Mouse (Mus musculus) CH12.LX (cell line): ENCODE measurements around the gene Meiob. TPM values are rescaled to one million over a fixed set of nuclear protein-coding genes. Genes with fewer than 3 reads are reported as not detected.

ENCODE experiments used
- DNase-seq: peaks from one replicate; pipeline ENCODE4 v3.0.0-alpha.2; 2013; ENCODE audit errors: extremely low read depth
- H3K27ac ChIP-seq: 2 replicates; pipeline ENCODE4 v1.5.1; 2012; ENCODE audit warnings: low read depth, mild to moderate bottlenecking, control low read depth, moderate library complexity; ENCODE audit not compliant: insufficient read depth
- H3K27me3 ChIP-seq: replicated peaks from 2 replicates; pipeline ENCODE3; 2012; ENCODE audit warnings: inconsistent platforms
- H3K36me3 ChIP-seq, 2 experiments: replicated peaks in 1 of 2; 2 replicates each; pipeline versions ENCODE3 to v1.6.1; 2012; ENCODE audit warnings: inconsistent platforms in 1 of 2, low read length in 1 of 2, mild to moderate bottlenecking in 1 of 2, mixed read lengths in 1 of 2, moderate library complexity in 1 of 2; ENCODE audit not compliant: control insufficient read depth in 1 of 2, insufficient read depth in 1 of 2
- H3K4me1 ChIP-seq, 2 experiments: 2 replicates each; pipeline ENCODE4 v1.6.1; 2012; ENCODE audit warnings: inconsistent platforms in 1 of 2, moderate library complexity in 1 of 2; ENCODE audit not compliant: insufficient read depth in 2 of 2, control insufficient read depth in 1 of 2
- H3K4me2 ChIP-seq: 2 replicates; pipeline ENCODE4 v1.6.1; 2012; ENCODE audit warnings: low read depth, mild to moderate bottlenecking, control low read depth; ENCODE audit not compliant: poor library complexity, insufficient read depth, severe bottlenecking
- H3K4me3 ChIP-seq, 3 experiments: fragments of 150-350 bp in 1 of 3; sonication (generic) in 1 of 3; replicated peaks in 1 of 3; 2 replicates each; pipeline versions ENCODE3 to v1.5.1; 2011 to 2012; ENCODE audit warnings: low read depth in 2 of 3, low read length in 2 of 3, mild to moderate bottlenecking in 2 of 3, moderate library complexity in 2 of 3, control low read depth in 1 of 3, improper control_type of control experiment in 1 of 3, inconsistent platforms in 1 of 3, mixed read lengths in 1 of 3; ENCODE audit not compliant: poor library complexity in 1 of 3
- H3K79me2 ChIP-seq: replicated peaks from 2 replicates; pipeline ENCODE4 v1.6.1; 2012; ENCODE audit warnings: mild to moderate bottlenecking, moderate library complexity; ENCODE audit not compliant: control insufficient read depth, poor library complexity, insufficient read depth, severe bottlenecking; ENCODE audit errors: extremely low read depth
- H3K9ac ChIP-seq: 2 replicates; pipeline ENCODE4 v1.6.1; 2012; ENCODE audit warnings: low read depth, mild to moderate bottlenecking, control low read depth, moderate library complexity; ENCODE audit not compliant: insufficient read depth
- H3K9me3 ChIP-seq: replicated peaks from 2 replicates; pipeline ENCODE3; 2012; ENCODE audit warnings: low read length, inconsistent platforms, mixed read lengths
- BHLHE40 ChIP-seq: IDR thresholded peaks from 2 replicates; pipeline ENCODE4 v1.6.1; 2011; ENCODE audit warnings: mild to moderate bottlenecking, low read depth, low read length, improper control_type of control experiment
- CHD1 ChIP-seq: IDR thresholded peaks from 2 replicates; pipeline ENCODE4 v1.6.1; 2012; ENCODE audit warnings: low read depth, low read length, improper control_type of control experiment, inconsistent platforms
- CHD2 ChIP-seq: IDR thresholded peaks from 2 replicates; pipeline ENCODE4 v1.6.1; 2011; ENCODE audit warnings: low read length, improper control_type of control experiment
- CTCF ChIP-seq, 2 experiments: IDR thresholded peaks in 1 of 2; conservative IDR thresholded peaks in 1 of 2; 2 replicates each; pipeline ENCODE4 v1.5.1; 2011 to 2012; ENCODE audit warnings: low read depth in 2 of 2, low read length in 2 of 2, improper control_type of control experiment in 1 of 2, inconsistent platforms in 1 of 2, mild to moderate bottlenecking in 1 of 2, moderate library complexity in 1 of 2
- ELF1 ChIP-seq: IDR thresholded peaks from 2 replicates; pipeline ENCODE4 v1.6.1; 2014; ENCODE audit warnings: low read depth, mild to moderate bottlenecking, inconsistent platforms, low read length, improper control_type of control experiment
- ETS1 ChIP-seq: conservative IDR thresholded peaks from 2 replicates; pipeline ENCODE4 v1.6.1; 2012; ENCODE audit warnings: low read depth, mild to moderate bottlenecking, inconsistent platforms, low read length, improper control_type of control experiment, moderate library complexity
- JUN ChIP-seq: IDR thresholded peaks from 2 replicates; pipeline ENCODE4 v1.6.1; 2011; ENCODE audit warnings: low read depth, mild to moderate bottlenecking, low read length, improper control_type of control experiment, moderate library complexity; ENCODE audit not compliant: insufficient read depth
- JUND ChIP-seq: conservative IDR thresholded peaks from 2 replicates; pipeline ENCODE4 v1.6.1; 2011; ENCODE audit warnings: low read depth, low read length, improper control_type of control experiment
- MAX ChIP-seq: IDR thresholded peaks from 2 replicates; pipeline ENCODE4 v1.6.1; 2011; ENCODE audit warnings: low read length, improper control_type of control experiment
- MAZ ChIP-seq: IDR thresholded peaks from 2 replicates; pipeline ENCODE4 v1.6.1; 2012; ENCODE audit warnings: low read depth, mild to moderate bottlenecking, inconsistent platforms, low read length, improper control_type of control experiment, moderate library complexity
- MEF2A ChIP-seq: IDR thresholded peaks from 2 replicates; pipeline ENCODE4 v1.6.1; 2014; ENCODE audit warnings: low read depth, mild to moderate bottlenecking, inconsistent platforms, low read length, improper control_type of control experiment, borderline replicate concordance
- PAX5 ChIP-seq: IDR thresholded peaks from 2 replicates; pipeline ENCODE4 v1.6.1; 2012; ENCODE audit warnings: low read length, inconsistent platforms, mixed read lengths
- POLR2A ChIP-seq: IDR thresholded peaks from 2 replicates; pipeline ENCODE4 v1.6.1; 2011; ENCODE audit warnings: low read depth, mild to moderate bottlenecking, improper control_type of control experiment, low read length
- POLR2AphosphoS2 ChIP-seq: IDR thresholded peaks from 2 replicates; pipeline ENCODE4 v1.6.1; 2011; ENCODE audit warnings: low read depth, low read length, improper control_type of control experiment
- RAD21 ChIP-seq: IDR thresholded peaks from 2 replicates; pipeline ENCODE4 v1.6.1; 2011; ENCODE audit warnings: low read depth, mild to moderate bottlenecking, low read length, improper control_type of control experiment, moderate library complexity
- SMC3 ChIP-seq: IDR thresholded peaks from 2 replicates; pipeline ENCODE4 v1.6.1; 2011; ENCODE audit warnings: low read depth, low read length, improper control_type of control experiment
- TBP ChIP-seq: conservative IDR thresholded peaks from 2 replicates; pipeline ENCODE4 v1.6.1; 2011; ENCODE audit warnings: low read depth, low read length, improper control_type of control experiment
- TCF12 ChIP-seq: IDR thresholded peaks from 2 replicates; pipeline ENCODE4 v1.6.1; 2014; ENCODE audit warnings: low read depth, mild to moderate bottlenecking, inconsistent platforms, low read length, improper control_type of control experiment
- USF1 ChIP-seq: IDR thresholded peaks from 2 replicates; pipeline ENCODE4 v1.6.1; 2014; ENCODE audit warnings: low read depth, mild to moderate bottlenecking, inconsistent platforms, low read length, improper control_type of control experiment
- USF2 ChIP-seq: conservative IDR thresholded peaks from 2 replicates; pipeline ENCODE4 v1.6.1; 2011; ENCODE audit warnings: low read depth, low read length, improper control_type of control experiment
- ZC3H11A ChIP-seq: IDR thresholded peaks from 2 replicates; pipeline ENCODE4 v1.6.1; 2012; ENCODE audit warnings: low read depth, mild to moderate bottlenecking, inconsistent platforms, low read length, improper control_type of control experiment
- ZKSCAN1 ChIP-seq: IDR thresholded peaks from 2 replicates; pipeline ENCODE4 v1.6.1; 2012; ENCODE audit warnings: low read depth, inconsistent platforms, low read length, improper control_type of control experiment, borderline replicate concordance
- ZMIZ1 ChIP-seq: IDR thresholded peaks from 2 replicates; pipeline ENCODE4 v1.6.1; 2012; ENCODE audit warnings: low read depth, mild to moderate bottlenecking, inconsistent platforms, low read length, improper control_type of control experiment
- dilution Hi-C: fragments of 300-500 bp; cut with MboI; formaldehyde crosslinking; loops from 2 replicates; pipeline ENCODE4 v1.14.3; 2020; ENCODE audit warnings: low sequenced_read_pairs; ENCODE audit not compliant: extremely low pct_unique_long_range_greater_than_20kb, extremely low pct_ligation_motif_present
- in situ Hi-C: fragments of 300-500 bp; cut with MboI; formaldehyde crosslinking; loops from 3 replicates; pipeline ENCODE4 v1.14.3; 2019; ENCODE audit warnings: low sequenced_read_pairs, low pct_ligation_motif_present, low pct_unique_long_range_greater_than_20kb, mixed read lengths
- polyA plus RNA-seq: library from polyadenylated mRNA; unstranded; fragments of >175 nt; gene quantifications from 2 replicates; pipeline ENCODE4 v1.2.1, GENCODE M21; 2012; ENCODE audit warnings: low read depth; ENCODE audit not compliant: insufficient read length
- total RNA-seq, 2 experiments: library from RNA; depleted of rRNA; stranded (reverse); fragments of 300-350 nt in 1 of 2; fragments of >200 nt in 1 of 2; gene quantifications; 2 replicates each; pipeline ENCODE4 v1.2.3; 2012 to 2014

Meiob gene
- total and polyA plus RNA-seq, 3 experiments, result 0.23 to 0.40 (median 0.30) TPM

DNA sequence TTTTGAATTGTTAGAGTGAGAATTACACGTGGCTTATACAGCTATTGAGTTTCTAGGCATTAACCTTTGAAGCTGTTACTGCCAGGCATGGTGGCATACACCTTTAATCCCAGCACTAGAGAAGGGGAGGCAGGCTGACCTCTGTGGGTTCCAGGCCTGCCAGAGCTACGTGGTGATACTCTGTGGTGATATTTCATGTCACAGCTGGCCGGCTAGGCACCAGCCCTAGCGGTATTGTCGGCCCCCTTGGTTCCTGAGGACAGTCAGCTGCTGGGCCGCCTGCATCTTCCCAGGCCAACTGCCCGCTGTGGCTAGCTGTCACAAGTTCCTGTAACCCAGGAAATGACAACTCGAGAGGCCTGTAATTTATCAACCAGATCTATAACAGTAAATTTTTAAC is 11.9 kb upstream of the Meiob start:
- Histone ChIP-seq H3K79me2 (no peaks in the 10 kb centered on the region), H3K27ac (no peak overlapping the region), H3K9ac (no peak overlapping the region), H3K9me3 (no peaks in the 10 kb centered on the region), H3K4me1 (peaks cover 3% of the 10 kb centered on the region in 2 experiments; a peak in 1 of 4 replicates), H3K4me2 (no peak overlapping the region), H3K4me3 (no peak overlapping the region), H3K27me3 (peaks cover 21% of the 10 kb centered on the region), H3K36me3 (no peaks in the 10 kb centered on the region)
- no peak for TF ChIP-seq SMC3
- TF ChIP-seq MAX, result no peak
- no peak for TF ChIP-seq ZKSCAN1
- no peak for TF ChIP-seq CTCF (conservative IDR thresholded peaks at IDR 0.05 in 1 of 2, IDR thresholded peaks at IDR 0.05 in 1 of 2; ENCODE audit: low read depth in 2 of 2, low read length in 2 of 2)
- no peak for TF ChIP-seq TCF12
- in situ Hi-C loops, result no loop called here
- no peak for DNase-seq
- dilution Hi-C loops, result no loop called here

DNA sequence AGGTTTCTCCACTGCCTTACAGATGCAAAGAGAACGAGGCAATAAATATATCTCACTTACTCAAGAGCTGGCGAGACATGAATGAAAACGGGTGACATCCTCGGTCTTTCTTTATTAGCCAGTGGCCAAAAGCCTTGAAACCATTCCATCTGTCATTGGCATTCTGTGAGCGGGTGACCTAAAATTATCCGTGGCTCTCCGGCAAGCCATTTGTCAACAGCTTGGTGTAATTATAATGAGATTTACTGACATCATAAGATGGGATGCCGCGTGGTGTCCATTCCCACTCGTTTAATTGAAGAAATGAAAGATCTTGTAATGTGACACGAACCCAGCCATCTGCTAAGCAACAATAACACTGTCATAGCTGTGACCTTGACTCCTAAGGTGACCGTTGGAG is 9.3 kb upstream of the Meiob start:
- peaks cover 4% of the 10 kb centered on the region in 2 experiments; a peak in 1 of 4 replicates for H3K4me1 ChIP-seq
- H3K27me3 ChIP-seq, result peaks cover 26% of the 10 kb centered on the region
- H3K9me3 ChIP-seq, result no peaks in the 10 kb centered on the region
- in situ Hi-C loops, result no loop called here
- no peak overlapping the region for H3K27ac ChIP-seq
- TF ChIP-seq POLR2A (no peak), BHLHE40 (no peak), ZKSCAN1 (no peak), JUN (no peak), ZC3H11A (no peak)
- no peaks in the 10 kb centered on the region for H3K79me2 ChIP-seq
- no peak overlapping the region for H3K4me3 ChIP-seq
- no peak overlapping the region for H3K9ac ChIP-seq
- DNase-seq, result no peak
- dilution Hi-C loops, result no loop called here
- H3K4me2 ChIP-seq, result no peak overlapping the region
- no peaks in the 10 kb centered on the region for H3K36me3 ChIP-seq

DNA sequence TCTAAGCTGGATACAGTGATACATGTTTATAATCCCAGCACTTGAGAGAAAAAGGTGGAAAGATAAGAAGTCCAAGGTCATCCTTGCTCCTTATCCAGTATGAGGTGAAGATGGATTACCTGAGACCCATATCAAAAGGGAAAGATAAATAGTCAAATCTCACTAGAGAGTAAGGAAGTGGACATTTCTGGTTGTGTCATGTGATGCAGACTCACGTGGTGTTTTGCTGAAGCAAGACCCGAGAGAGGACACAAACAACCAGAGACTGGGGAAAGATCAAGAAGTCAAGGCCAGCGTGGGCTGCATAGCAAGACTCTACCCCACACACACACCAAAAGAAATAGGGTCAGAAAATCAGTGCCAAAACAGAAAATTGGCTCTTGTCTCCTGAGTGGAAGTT is 7.1 kb upstream of the Meiob start:
- no peaks in the 10 kb centered on the region for H3K9me3 ChIP-seq
- no peak for DNase-seq
- dilution Hi-C loops, result no loop called here

More for the DNA sequence above, 7.1 kb upstream of the Meiob start:
- no peaks in the 10 kb centered on the region for H3K36me3 ChIP-seq
- TF ChIP-seq CHD1 (no peak), ZMIZ1 (no peak), ETS1 (no peak), USF2 (peak; percentile 58; the same call in 1 of the 2 replicates), MAX (no peak), POLR2A (no peak), MEF2A (no peak), PAX5 (no peak), RAD21 (no peak), BHLHE40 (no peak), TBP (no peak), POLR2AphosphoS2 (no peak), ELF1 (0 out of 2 replicates have a peak, but pooled peaks have one; percentile 37), MAZ (no peak), TCF12 (no peak), JUND (no peak), CHD2 (no peak), ZC3H11A (no peak), USF1 (peak; percentile 54), CTCF (conservative IDR thresholded peaks at IDR 0.05 in 1 of 2, IDR thresholded peaks at IDR 0.05 in 1 of 2; ENCODE audit: low read depth in 2 of 2, low read length in 2 of 2) (no peak)
- no peak overlapping the region; the same call in 1 of the 2 replicates for H3K4me2 ChIP-seq
- no peak overlapping the region for H3K9ac ChIP-seq
- peaks cover 4% of the 10 kb centered on the region in 2 experiments; a peak in 2 of 4 replicates for H3K4me1 ChIP-seq
- no peak overlapping the region for H3K27ac ChIP-seq
- in situ Hi-C loops, result no loop called here
- peaks cover 15% of the 10 kb centered on the region for H3K27me3 ChIP-seq
- no peak overlapping the region for H3K4me3 ChIP-seq
- H3K79me2 ChIP-seq, result no peaks in the 10 kb centered on the region
